Comparison of ENCODE assay signal across 13 mouse cellular contexts in the genomic region with DNA sequence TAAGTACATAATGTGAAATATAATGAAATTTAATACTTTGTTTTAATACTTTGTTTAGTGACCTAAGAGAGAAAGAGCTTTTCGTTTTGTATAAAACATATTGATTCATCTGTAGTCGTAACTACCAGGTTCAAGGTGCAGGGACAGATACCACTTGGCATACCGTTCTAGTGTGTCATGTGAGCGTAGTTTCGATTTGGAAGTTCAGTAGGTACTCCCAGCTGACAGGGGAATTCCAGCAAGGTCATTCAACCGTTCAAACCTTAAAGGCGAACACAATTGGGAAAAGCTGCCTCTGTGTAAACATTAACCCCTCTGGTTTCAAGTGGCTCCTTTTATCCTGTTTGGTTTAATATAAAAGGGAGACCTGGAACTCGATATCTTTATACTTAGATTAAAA. TPM values are rescaled to one million over a fixed set of nuclear protein-coding genes. Genes with fewer than 3 reads are reported as not detected.
DNase-seq lines count a peak whose midpoint lies in the region; ATAC-seq and TF ChIP-seq lines count a peak whose summit lies in the region.
"Had no signal": no experiment of that assay in that cellular context is flagged by ENCODE, and none has a peak within 500 bp of the region (broad histone marks: within the 10 kb centered on the region; RNA-seq: fewer than 3 reads in every experiment).

No protein-coding gene starts in this region.

- H3K27me3 ChIP-seq in heart, embryonic 12.5 days (replicated peaks), result no peaks in the 10 kb centered on the region
- H3K27me3 ChIP-seq in liver, postnatal 0 days (ENCODE audit: insufficient read depth, low read length), result no peaks in the 10 kb centered on the region
- no peaks in the 10 kb centered on the region for H3K27me3 ChIP-seq in limb, embryonic 10.5 days (ENCODE audit: low read depth, poor library complexity, severe bottlenecking)

- no peak overlapping the region for H3K27ac ChIP-seq in heart, embryonic 12.5 days (ENCODE audit: poor library complexity, severe bottlenecking)
- peak overlapping the region; percentile 37 for H3K27ac ChIP-seq in liver, postnatal 0 days (ENCODE audit: low read depth)
- H3K27ac ChIP-seq in limb, embryonic 10.5 days, result no peak overlapping the region
- H3K27ac ChIP-seq: layer of hippocampus, adult 2 months had no signal

- no peak for ATAC-seq in heart, embryonic 12.5 days (ENCODE audit: insufficient number of reproducible peaks, low FRiP score)
- ATAC-seq in liver, postnatal 0 days, result peak; percentile 93

- H3K4me3 ChIP-seq in heart, embryonic 12.5 days, result no peak overlapping the region
- H3K4me3 ChIP-seq in liver, postnatal 0 days (ENCODE audit: low read depth, low read length), result no peak overlapping the region
- no peak overlapping the region for H3K4me3 ChIP-seq in limb, embryonic 10.5 days
- H3K4me3 ChIP-seq: layer of hippocampus, adult 2 months had no signal

- H3K9me3 ChIP-seq in heart, embryonic 12.5 days (replicated peaks), result no peaks in the 10 kb centered on the region
- H3K9me3 ChIP-seq in liver, postnatal 0 days (ENCODE audit: low read length), result no peaks in the 10 kb centered on the region
- H3K9me3 ChIP-seq in limb, embryonic 10.5 days (replicated peaks), result no peaks in the 10 kb centered on the region

- no peak overlapping the region for H3K4me2 ChIP-seq in heart, embryonic 12.5 days
- H3K4me2 ChIP-seq in liver, postnatal 0 days (ENCODE audit: low read depth, low read length), result peak overlapping the region; percentile 0; the same call in 1 of the 2 replicates

- no peak for TF ChIP-seq CTCF in liver, postnatal 0 days (IDR thresholded peaks at IDR 0.05; ENCODE audit: low read depth)

- H3K36me3 ChIP-seq in heart, embryonic 12.5 days, result no peaks in the 10 kb centered on the region
- no peaks in the 10 kb centered on the region for H3K36me3 ChIP-seq in liver, postnatal 0 days (replicated peaks; ENCODE audit: insufficient read depth, low read length)
- H3K36me3 ChIP-seq in limb, embryonic 10.5 days, result no peaks in the 10 kb centered on the region

- peak; percentile 18 to 24 for DNase-seq in heart, adult 9 months (ENCODE audit: low spot score in 2 of 2)
- DNase-seq in adrenal gland, postnatal 14 days, result peak; percentile 29
- peak; percentile 74 to 92 for DNase-seq in kidney, adult 8-10 months
- DNase-seq in liver, postnatal 0 days, result peak; percentile 31
- no peak for DNase-seq in natural killer cell, adult 2 months (ENCODE audit: low spot score in 2 of 2)
- DNase-seq in limb, embryonic 10.5 days (ENCODE audit: low spot score), result no peak
- no peak for DNase-seq in cerebellum, adult 9-10 months
- DNase-seq: cerebellum, postnatal 10 days; gastrocnemius, postnatal 25 days; right cerebral cortex, postnatal 25 days had no signal

- TF ChIP-seq EP300 in liver, postnatal 0 days (IDR thresholded peaks at IDR 0.05; ENCODE audit: low read depth), result peak; percentile 87

- no peak overlapping the region for H3K9ac ChIP-seq in heart, embryonic 12.5 days
- no peak overlapping the region for H3K9ac ChIP-seq in liver, postnatal 0 days (replicated peaks)

- H3K4me1 ChIP-seq in heart, embryonic 12.5 days (replicated peaks), result no peaks in the 10 kb centered on the region
- peaks cover 9% of the 10 kb centered on the region for H3K4me1 ChIP-seq in liver, postnatal 0 days (ENCODE audit: insufficient read depth)
- H3K4me1 ChIP-seq in limb, embryonic 10.5 days, result no peaks in the 10 kb centered on the region

- WGBS in heart, embryonic 12.5 days, result 64% methylated on average over 8 of the region's 8 CpGs
- 52% methylated on average over 8 of the region's 8 CpGs for WGBS in liver, postnatal 0 days (ENCODE audit: insufficient replicate concordance)
- 83% methylated on average over 8 of the region's 8 CpGs for WGBS in limb, embryonic 10.5 days

RNA-seq across cellular contexts. Expression of gene Map3k13, which starts 24.5 kb away (rescaled TPM):
- 0.84 and 0.91 TPM in 2 replicates for polyA plus RNA-seq in heart, embryonic 12.5 days (2016; fragmentation: Nextera tagmentation; extraction: Ambion mirVana)
- total RNA-seq in adrenal gland, postnatal 14 days (2021), result 0.94 and 2.0 TPM in 2 replicates
- polyA plus RNA-seq in liver, postnatal 0 days (2015; fragmentation: Nextera tagmentation; extraction: Ambion mirVana), result 0.97 and 1.2 TPM in 2 replicates
- 1.2 and 1.8 TPM in 2 replicates for polyA plus RNA-seq in limb, embryonic 10.5 days (2016; fragmentation: Nextera tagmentation; extraction: Ambion mirVana)
- total RNA-seq: megakaryocyte progenitor cell, adult 5-6 weeks had no signal

RNA-seq across cellular contexts. Expression of gene Ehhadh, which starts 31.0 kb away (rescaled TPM):
- 3.0 and 3.4 TPM in 2 replicates for polyA plus RNA-seq in heart, embryonic 12.5 days (2016; fragmentation: Nextera tagmentation; extraction: Ambion mirVana)
- 81.5 and 84.5 TPM in 2 replicates for total RNA-seq in adrenal gland, postnatal 14 days (2021)
- polyA plus RNA-seq in liver, postnatal 0 days (2015; fragmentation: Nextera tagmentation; extraction: Ambion mirVana), result 176 and 215 TPM in 2 replicates
- 1.6 and 2.5 TPM in 2 replicates for polyA plus RNA-seq in limb, embryonic 10.5 days (2016; fragmentation: Nextera tagmentation; extraction: Ambion mirVana)

Comparison
In these comparisons a context has a peak if more than half of its experiments do, and no peak if none do; other contexts are left out.
1. DNase-seq: peak in heart, adult 9 months (2 of 2), adrenal gland, postnatal 14 days (single experiment), kidney, adult 8-10 months (2 of 2) and liver, postnatal 0 days (single experiment); none in natural killer cell, adult 2 months (0 of 2), limb, embryonic 10.5 days (single experiment) and cerebellum, adult 9-10 months (single experiment).
2. RNA of gene Ehhadh, which starts 31.0 kb away (polyA plus RNA-seq): 176 to 215 TPM in liver, postnatal 0 days; 3.0 to 3.4 TPM in heart, embryonic 12.5 days and 1.6 to 2.5 TPM in limb, embryonic 10.5 days; every median in the first group is over 10 times any median in the second.